Mouse (Mus musculus): ENCODE measurements around the gene Yipf2. TPM values are rescaled to one million over a fixed set of nuclear protein-coding genes. Genes with fewer than 3 reads are reported as not detected.
"Not testable (repeated sequence)": the region's sequence is repeated elsewhere in the genome, so short reads cannot be mapped to it uniquely, and the experiment has no call there.

Yipf2 gene
- total RNA-seq, 1 experiment from 2014 or later = 23.2 TPM

DNA sequence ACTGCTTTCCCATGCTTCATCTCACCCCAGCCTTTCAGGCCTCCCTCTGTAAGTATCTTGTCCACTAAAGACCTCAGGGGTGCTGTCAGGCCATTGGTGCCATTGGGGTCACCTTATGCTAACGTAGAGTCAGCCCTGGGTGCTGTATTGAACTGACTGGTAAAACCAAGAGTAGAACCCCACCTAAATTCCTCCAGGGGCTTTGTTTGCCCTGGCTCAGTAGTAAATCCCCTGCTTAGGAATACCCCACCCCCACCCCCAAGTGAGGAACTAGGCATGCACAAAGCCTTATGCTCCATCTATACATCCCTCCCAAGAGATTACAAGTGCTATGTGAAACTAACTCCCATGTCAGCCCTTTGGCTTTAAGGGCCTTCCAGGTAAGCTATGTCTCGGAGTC lies 35.1 kb downstream of the Yipf2 start:
- no peak for DNase-seq

DNA sequence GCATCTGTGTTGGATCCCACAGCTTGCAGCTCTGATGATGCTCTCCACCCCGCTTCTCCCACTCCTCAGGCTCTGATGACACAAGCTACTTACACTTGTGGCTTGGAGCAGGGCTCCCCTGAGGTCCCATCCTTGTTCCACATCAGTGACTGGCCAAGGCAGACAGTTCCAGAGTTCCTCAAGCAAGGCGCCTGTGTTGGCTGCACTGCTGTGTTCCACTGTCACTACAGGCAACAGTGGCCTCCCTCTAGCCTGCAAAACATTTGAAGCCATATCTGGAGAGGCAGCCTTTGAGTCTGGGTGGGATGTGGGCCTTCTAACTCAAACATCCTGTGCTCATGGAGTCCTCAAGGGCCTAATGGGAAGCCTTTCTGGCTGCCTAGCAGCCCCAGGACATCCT lies 35.6 kb downstream of the Yipf2 start:
- DNase-seq = no peak

DNA sequence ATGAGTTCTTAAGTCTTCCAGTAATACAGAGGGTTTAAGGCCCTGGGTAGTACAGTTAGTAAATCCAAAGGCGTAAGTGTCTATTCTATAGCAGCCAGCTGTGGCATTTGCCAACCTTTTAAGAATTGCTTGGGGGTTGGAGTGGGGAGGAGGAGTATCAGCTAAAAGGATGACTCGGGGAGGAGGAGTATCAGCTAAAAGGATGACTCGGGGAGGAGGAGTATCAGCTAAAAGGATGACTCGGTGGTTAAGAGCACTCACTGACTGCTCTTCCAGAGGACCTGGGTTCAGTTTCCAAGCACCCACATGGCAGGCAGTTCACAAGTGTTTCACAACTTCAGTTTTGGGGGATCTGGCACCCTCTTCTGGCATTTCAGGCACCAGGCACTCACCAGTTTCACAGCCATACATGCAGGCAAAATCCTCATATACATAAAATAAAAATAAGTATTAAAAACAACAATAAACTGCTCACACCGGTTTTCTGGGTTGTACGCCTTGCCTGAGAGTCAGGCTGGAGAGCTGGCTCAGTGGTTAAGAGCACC lies 37.4 kb downstream of the Yipf2 start:
- no peak for DNase-seq

DNA sequence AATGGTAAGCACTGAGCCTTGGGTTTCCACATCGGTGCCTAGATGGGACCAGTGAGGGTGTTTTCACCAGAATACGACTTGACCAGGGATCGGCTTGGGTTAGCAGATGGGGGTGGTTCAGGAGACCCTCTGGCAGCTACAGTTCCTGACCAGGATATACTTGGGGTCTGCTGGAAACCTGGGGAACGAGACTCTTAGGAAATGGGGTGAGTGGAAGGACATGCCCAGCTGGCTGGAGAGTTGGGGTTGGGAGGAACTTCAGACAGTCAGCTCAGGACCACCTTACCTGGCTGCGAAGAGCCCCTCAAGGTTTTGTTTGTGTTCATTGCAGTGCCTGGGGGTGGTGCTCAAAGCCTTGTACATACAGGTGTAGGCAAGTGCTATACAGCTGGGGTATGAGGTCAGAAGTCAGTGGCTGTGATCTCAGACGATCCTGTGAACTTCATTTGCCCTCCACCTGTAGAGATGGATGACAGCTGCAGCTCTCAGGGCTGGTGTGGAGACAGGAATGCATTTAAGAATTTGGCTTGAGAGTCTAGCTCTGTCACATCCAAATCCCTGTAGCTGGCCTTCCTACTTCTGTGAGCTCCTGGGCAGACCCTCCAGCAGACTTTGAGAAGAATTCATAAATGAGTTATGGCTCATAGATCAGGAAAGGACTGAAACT lies 38.9 kb downstream of the Yipf2 start:
- no peak for DNase-seq

DNA sequence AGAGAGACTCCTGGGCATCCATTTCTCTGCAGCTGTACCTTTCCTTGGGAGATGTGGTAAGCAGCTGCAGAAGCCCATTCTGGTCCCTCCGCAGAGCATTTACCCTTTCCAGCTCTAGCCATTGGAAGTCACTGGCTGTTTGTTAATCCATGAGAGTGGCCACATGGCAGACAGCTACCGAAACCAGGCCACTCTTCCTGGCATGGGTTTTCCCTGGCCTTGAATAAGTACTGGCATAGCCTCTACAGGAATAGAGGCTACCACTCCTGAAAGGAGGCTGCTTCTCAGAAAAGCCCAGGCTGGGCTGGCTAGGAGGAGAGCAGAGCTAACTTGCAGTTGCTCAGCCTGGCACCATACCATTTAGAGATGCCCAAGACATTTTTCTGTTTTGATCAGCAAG lies 41.6 kb downstream of the Yipf2 start:
- no peak for DNase-seq

DNA sequence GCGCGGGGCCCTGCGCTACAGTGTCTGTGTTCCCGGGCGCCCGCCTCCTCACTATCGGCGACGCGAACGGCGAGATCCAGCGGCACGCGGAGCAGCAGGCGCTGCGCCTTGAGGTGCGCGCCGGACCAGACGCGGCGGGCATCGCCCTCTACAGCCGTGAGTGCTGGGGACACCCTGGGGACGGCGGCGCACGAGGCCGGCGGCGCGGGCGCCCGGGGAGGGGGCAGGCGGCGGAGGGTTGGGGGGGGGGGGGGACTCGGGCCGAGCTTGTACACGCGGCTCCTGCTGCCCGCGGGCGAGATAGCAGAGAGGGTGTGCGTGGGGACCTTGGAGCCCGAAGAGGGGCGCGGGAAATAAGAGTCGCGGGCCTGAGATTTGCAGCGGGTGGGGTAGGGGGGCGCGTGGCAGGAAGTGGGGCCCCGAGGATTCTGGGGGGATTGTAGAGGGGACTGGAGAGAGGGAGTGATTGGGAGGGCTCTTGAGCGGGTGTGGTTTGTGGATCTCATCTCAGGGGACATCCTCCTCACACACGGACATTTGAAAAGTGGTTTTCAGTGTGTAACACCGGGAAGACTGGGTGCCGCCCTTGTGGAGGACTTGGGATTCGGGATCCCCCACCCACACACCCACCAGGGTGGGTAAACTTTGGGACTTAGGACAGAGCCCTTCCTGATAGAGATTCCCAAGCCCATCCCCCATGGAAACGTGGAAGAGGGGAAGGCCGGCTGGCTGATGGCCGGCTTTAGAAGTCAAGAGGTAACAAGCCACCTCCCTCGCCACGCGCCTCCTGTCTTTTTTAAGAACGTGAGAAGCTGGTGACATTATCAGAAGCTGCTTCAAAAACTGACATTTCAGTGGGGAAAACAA lies 45.3 kb downstream of the Yipf2 start:
- DNase-seq = peak; percentile 79

DNA sequence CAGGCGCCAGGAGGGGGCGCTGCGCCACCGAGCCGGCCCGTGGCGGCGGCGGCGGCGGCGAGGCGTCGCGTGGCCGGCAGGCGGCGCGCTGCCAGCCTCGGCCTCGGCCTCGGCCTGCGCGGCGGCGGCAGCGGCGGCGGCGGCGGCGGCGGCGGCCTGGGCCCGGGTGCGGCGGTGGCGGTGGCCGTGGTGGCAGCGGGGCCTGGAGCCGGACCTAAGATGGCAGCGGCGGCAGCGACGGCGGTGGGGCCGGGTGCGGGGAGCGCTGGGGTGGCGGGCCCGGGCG lies 45.9 kb downstream of the Yipf2 start, which contains the start of gene Carm1:
TSS of gene Carm1 (plus strand) at position 106 of the 286 bp plus-strand sequence.
- DNase-seq = no peak

DNA sequence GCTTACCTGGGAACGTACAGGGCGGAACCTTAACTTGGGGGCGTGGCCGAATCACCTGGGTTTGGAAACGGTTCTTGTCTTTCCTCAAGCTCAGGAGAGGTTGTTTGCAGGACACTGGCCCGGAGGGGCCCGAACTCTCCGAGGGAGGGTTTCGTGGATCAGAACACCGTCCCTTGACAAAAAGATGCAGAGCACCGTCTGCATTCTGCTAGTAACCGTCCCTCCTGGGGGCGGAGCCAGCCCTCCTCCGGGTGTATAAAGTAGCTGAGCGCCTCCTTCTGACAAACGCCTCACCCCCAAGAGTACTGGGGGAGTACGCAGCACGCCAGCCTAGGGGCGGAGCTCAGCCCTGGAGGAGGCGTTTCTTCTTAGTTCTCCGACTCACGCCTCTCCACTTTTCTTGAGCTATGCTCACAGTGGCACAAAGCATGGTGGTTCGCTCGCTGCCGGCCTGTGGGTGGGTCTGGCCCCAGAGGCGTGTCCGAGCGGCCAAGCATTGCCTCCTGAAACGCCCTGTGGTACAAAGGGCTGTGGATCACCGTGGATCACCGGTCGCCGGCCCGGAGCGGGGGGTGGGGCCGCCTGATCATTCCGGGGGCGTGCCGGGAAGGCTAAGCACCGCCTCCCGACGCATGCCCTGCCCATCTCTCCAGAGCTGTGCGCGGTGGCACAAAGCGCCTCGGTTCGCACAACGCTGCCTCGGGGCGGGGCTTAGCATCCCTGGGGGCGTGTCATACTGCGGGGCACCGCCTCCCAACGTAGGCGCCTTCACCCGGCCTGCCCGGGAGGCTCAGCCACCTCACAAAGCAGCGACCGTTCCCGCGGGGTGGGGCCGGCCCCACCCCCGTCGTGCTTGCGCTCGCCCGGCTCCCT lies 46.5 kb downstream of the Yipf2 start:
- DNase-seq = peak; percentile 100

DNA sequence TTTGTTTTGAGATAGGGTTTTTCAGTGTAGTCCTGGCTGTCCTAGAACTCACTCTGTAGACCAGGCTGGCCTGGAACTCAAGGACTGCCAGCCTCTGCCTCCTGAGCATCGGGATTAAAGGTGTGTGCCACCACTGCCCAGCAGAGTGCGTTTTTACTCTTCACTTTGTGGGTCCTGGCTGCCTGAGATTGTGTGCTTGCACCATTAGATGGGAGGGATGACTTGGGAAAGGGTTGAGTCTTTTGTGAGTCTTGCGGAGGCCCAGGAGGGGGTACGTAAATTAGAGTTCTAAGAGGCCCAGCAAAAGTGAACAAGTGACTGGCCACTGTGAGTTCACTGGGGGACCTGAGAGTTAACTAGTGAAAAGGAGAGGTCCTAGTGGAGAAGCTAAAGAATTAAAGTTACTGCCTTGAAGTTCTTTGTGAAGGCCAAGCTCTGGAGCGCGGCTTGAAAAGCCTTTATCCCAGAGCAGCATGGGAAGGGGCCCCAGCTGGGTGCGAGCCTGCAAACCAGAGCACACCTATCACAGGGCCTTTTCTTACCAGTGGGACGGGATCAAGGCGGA lies 47.2 kb downstream of the Yipf2 start:
- no peak for DNase-seq

DNA sequence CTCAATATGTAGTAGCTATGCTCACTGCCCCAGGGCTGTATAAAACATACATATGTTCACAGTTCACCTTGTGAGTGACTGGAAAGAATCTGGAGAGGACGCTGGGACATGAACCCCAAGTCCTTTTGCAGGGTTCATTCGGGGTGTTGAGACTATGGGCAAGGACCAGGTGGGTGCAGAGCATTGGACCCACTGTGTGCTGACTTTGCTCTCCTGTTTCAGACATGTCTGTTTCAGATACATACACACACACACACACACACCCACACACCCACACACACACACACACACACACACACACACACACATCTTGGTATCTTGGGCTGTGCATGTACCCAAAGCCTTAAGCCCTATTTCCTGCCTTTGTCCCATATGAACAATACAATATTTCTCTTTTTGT lies 50.6 kb downstream of the Yipf2 start:
- DNase-seq = not testable (repeated sequence)

DNA sequence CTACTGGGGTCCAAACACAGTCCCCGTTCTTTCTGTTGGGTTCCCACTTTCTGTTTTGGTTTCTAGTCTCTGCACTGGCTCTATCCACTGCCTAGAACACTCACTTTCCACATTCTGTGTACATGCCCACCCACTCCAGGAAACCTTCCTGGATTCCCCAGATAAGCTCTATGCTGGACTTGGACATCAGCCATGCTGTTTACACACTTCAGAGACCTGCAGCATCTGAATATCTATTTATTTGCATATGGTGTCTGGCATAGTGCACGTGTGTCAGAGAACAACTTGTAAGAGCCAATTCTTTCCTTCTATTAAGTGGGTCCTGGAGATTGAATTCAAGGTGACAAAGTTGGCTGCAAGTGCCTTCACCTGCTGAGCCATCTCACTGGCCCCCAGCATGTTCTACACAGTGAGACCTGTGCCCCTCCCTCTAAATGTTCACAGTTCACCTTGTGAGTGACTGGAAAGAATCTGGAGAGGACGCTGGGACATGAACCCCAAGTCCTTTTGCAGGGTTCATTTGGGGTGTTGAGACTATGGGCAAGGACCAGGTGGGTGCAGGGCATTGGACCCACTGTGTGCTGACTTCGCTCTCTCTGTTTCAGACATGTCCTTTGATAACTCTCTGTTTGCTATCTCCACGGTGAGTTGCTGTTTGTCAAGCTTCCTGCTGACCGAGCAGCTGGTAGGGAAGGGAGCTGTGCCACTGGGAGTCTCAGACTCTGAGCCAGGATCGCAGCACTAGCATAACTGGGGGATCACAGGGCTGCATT lies 52.5 kb downstream of the Yipf2 start:
- no peak for DNase-seq

Small RNAs within 50 kb of the gene (microRNA-seq; reads per million reads assigned to microRNA genes)
- gene Mir1946b = 0 reads per million in 2 experiments

Other genes starting within 250 kb of the Yipf2 start
- gene Ilf3, start 225.0 kb downstream of the Yipf2 start, total RNA-seq (2021) = 55.3 and 64.4 TPM in 2 replicates
- gene Qtrt1, start 181.0 kb downstream of the Yipf2 start, total RNA-seq (2021) = 13.9 and 20.8 TPM in 2 replicates
- gene Dnm2, start 167.9 kb downstream of the Yipf2 start, total RNA-seq (2021) = 93.2 and 101 TPM in 2 replicates
- gene Tmed1, start 82.6 kb downstream of the Yipf2 start, total RNA-seq (2021) = 26.3 and 29.5 TPM in 2 replicates
- 2.4 and 8.7 TPM in 2 replicates for gene AB124611, start 66.7 kb downstream of the Yipf2 start, total RNA-seq (2021)
- gene Carm1, start 45.9 kb downstream of the Yipf2 start, total RNA-seq (2021) = 47.1 and 62.2 TPM in 2 replicates
- gene Timm29, start 106 bp downstream of the Yipf2 start, total RNA-seq (2021) = 48.2 and 49.5 TPM in 2 replicates
- 70.8 and 71.0 TPM in 2 replicates for gene Smarca4, start 23.3 kb upstream of the Yipf2 start, total RNA-seq (2021)
- 42.6 and 60.4 TPM in 2 replicates for gene Ldlr, start 130.7 kb upstream of the Yipf2 start, total RNA-seq (2021)
- 9.1 and 10.4 TPM in 2 replicates for gene Spc24, start 167.5 kb upstream of the Yipf2 start, total RNA-seq (2021)
- gene Kank2, start 205.9 kb upstream of the Yipf2 start, total RNA-seq (2021) = 31.5 and 31.8 TPM in 2 replicates
- 5.1 and 10.2 TPM in 2 replicates for gene Angptl8, start 242.7 kb upstream of the Yipf2 start, total RNA-seq (2021)

All from adrenal gland, postnatal 14 days (tissue).